Mouse (Mus musculus) layer of hippocampus, adult 11-12 months (tissue): ENCODE measurements around the gene Gcgr.

ENCODE experiments used
- DNase-seq: peaks from one replicate; pipeline ENCODE4 v3.0.0; 2022; ENCODE audit warnings: low spot score

Gene Gcgr

GRCm38 (mm10) chr11:120588531-120588930, 58.0 kb downstream of the Gcgr start:
- DNase-seq = no peak
